Mouse (Mus musculus) embryonic facial prominence, embryonic 15.5 days (tissue): ENCODE measurements around the gene Bach2. TPM values are rescaled to one million over a fixed set of nuclear protein-coding genes. Genes with fewer than 3 reads are reported as not detected.
A peak's percentile ranks its signal among the peaks of the same experiment; 100 is the strongest.

Experiments
- ATAC-seq: fragments of 200-750 bp; cut with Nextera tagmentation; 2 replicates; pipeline ENCODE4 v1.8.0; 2017; ENCODE audit warnings: low read depth, moderate TSS enrichment; ENCODE audit not compliant: insufficient number of reproducible peaks, low FRiP score, low TSS enrichment
- H3K27ac ChIP-seq: fragments of 300-500 bp; sonication (generic); replicated peaks from 2 replicates; pipeline ENCODE4 v1.5.1; 2015; ENCODE audit warnings: mild to moderate bottlenecking, inconsistent platforms
- H3K27me3 ChIP-seq: fragments of 300-500 bp; sonication (generic); 2 replicates; pipeline ENCODE4 v1.6.1; 2015; ENCODE audit warnings: inconsistent platforms
- H3K36me3 ChIP-seq: fragments of 300-500 bp; sonication (generic); 2 replicates; pipeline ENCODE4 v1.6.1; 2015; ENCODE audit warnings: mild to moderate bottlenecking, inconsistent platforms
- H3K4me1 ChIP-seq: fragments of 300-500 bp; sonication (generic); 2 replicates; pipeline ENCODE4 v1.6.1; 2015; ENCODE audit warnings: inconsistent platforms
- H3K4me2 ChIP-seq: fragments of 300-500 bp; sonication (generic); replicated peaks from 2 replicates; pipeline ENCODE4 v1.6.1; 2015; ENCODE audit warnings: mild to moderate bottlenecking, inconsistent platforms
- H3K4me3 ChIP-seq: fragments of 300-500 bp; sonication (generic); replicated peaks from 2 replicates; pipeline ENCODE4 v1.5.1; 2015; ENCODE audit warnings: mild to moderate bottlenecking, inconsistent platforms
- H3K9ac ChIP-seq: fragments of 300-500 bp; sonication (generic); 2 replicates; pipeline ENCODE4 v1.6.1; 2015; ENCODE audit warnings: inconsistent platforms
- H3K9me3 ChIP-seq: fragments of 300-500 bp; sonication (generic); replicated peaks from 2 replicates; pipeline ENCODE4 v1.6.1; 2016; ENCODE audit warnings: inconsistent platforms
- WGBS: fragments of 180-500 bp; shearing (Covaris S2); methylation state at CpG from one replicate; pipeline ENCODE4 v1.1.7; 2015; 5-methylcytosine and 5-hydroxymethylcytosine counted together
- polyA plus RNA-seq: library from polyadenylated mRNA; unstranded; fragments of >200 nt; fragmentation: Nextera tagmentation; extraction: Ambion mirVana; gene quantifications from 2 replicates; pipeline ENCODE4 v1.2.1, GENCODE M21; 2015

Bach2 gene
- polyA plus RNA-seq, 1 experiment from 2014 or later: 7.2 TPM

- ATAC-seq: no peak
- Histone ChIP-seq H3K9ac (no peak overlapping the region), H3K4me1 (peaks cover 1% of the 10 kb centered on the region; the same call in 1 of the 2 replicates), H3K9me3 (no peaks in the 10 kb centered on the region), H3K4me2 (no peak overlapping the region), H3K27me3 (no peaks in the 10 kb centered on the region), H3K27ac (no peak overlapping the region), H3K4me3 (no peak overlapping the region), H3K36me3 (no peaks in the 10 kb centered on the region)
- 92% methylated on average over 2 of the region's 2 CpGs for WGBS
These were observed 13.4 kb upstream of the Bach2 start for GRCm38 (mm10) chr4:32225191-32225590.

GRCm38 (mm10) chr4:32227970-32228557, 10.5 kb upstream of the Bach2 start:
- H3K4me2 ChIP-seq: no peak overlapping the region
- no peak overlapping the region for H3K4me3 ChIP-seq
- no peak overlapping the region for H3K9ac ChIP-seq
- 64% methylated on average over 8 of the region's 8 CpGs for WGBS
- no peaks in the 10 kb centered on the region for H3K4me1 ChIP-seq
- no peak for ATAC-seq
- H3K36me3 ChIP-seq: no peaks in the 10 kb centered on the region
- H3K27ac ChIP-seq: no peak overlapping the region
- H3K9me3 ChIP-seq: no peaks in the 10 kb centered on the region
- no peaks in the 10 kb centered on the region; the same call in 1 of the 2 replicates for H3K27me3 ChIP-seq

- no peak overlapping the region for H3K27ac ChIP-seq
- H3K4me3 ChIP-seq: no peak overlapping the region
- 81% methylated on average over 10 of the region's 10 CpGs for WGBS
- H3K27me3 ChIP-seq: no peaks in the 10 kb centered on the region; the same call in 1 of the 2 replicates
- no peak overlapping the region for H3K4me2 ChIP-seq
- no peaks in the 10 kb centered on the region for H3K36me3 ChIP-seq
- H3K4me1 ChIP-seq: no peaks in the 10 kb centered on the region
- ATAC-seq: no peak
- no peak overlapping the region for H3K9ac ChIP-seq
- H3K9me3 ChIP-seq: no peaks in the 10 kb centered on the region
These were observed 9.3 kb upstream of the Bach2 start for GRCm38 (mm10) chr4:32229266-32229665.

GRCm38 (mm10) chr4:32231258-32232055, 7.1 kb upstream of the Bach2 start:
- Histone ChIP-seq H3K9me3 (no peaks in the 10 kb centered on the region), H3K36me3 (no peaks in the 10 kb centered on the region), H3K4me1 (0 out of 2 replicates have a peak, but pooled peaks cover 3% of the 10 kb centered on the region), H3K27ac (no peak overlapping the region), H3K27me3 (no peaks in the 10 kb centered on the region; the same call in 1 of the 2 replicates), H3K4me3 (no peak overlapping the region), H3K9ac (no peak overlapping the region), H3K4me2 (no peak overlapping the region)
- no peak for ATAC-seq
- WGBS: 76% methylated on average over 11 of the region's 11 CpGs

DNA sequence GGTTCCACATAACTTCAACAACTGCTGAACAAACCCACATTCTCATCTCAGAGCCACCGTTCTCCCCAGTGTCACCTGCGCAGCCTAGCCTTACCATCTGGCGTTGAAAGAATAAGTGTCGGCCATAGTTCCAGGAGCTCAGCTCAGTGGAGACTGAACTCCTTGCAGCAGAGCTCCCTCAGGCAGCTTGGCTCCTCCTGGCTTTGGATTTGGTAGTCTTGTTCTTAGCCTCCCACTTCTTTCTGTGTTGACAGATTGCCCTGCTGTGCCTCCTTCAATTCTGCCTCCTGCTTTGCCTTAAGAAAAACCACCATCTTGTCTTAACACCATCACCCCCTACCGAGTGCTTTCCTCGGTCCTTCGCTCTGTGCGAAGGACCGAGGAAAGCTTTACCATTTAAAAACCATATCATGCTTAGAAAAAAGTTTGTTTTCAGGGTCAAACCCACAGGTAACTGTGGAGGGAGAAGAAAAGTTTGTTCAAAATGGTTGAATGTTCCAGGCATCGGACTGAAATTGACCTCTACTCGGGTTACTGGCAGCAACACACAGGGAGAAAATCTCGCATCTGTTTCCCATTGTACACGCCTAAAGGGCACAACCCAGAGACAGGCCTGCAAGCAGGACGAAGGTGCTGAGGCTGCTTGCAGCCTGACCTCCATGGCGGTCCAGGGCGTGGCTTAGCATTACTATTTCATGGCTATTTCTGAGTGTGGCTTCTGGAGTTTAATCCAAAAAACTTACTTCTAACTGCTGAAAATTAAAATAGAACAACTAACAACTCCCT, 2.5 kb upstream of the Bach2 start:
- H3K36me3 ChIP-seq: no peaks in the 10 kb centered on the region
- no peak for ATAC-seq
- H3K27me3 ChIP-seq: no peaks in the 10 kb centered on the region; the same call in 1 of the 2 replicates
- H3K9me3 ChIP-seq: no peaks in the 10 kb centered on the region
- peaks cover 20% of the 10 kb centered on the region for H3K4me1 ChIP-seq
- no peak overlapping the region for H3K27ac ChIP-seq
- no peak overlapping the region for H3K4me2 ChIP-seq
- H3K9ac ChIP-seq: no peak overlapping the region
- WGBS: 42% methylated on average over 16 of the region's 16 CpGs
- no peak overlapping the region for H3K4me3 ChIP-seq

GRCm38 (mm10) chr4:32238921-32239748, 531 bp downstream of the Bach2 start:
- H3K4me1 ChIP-seq: peaks cover 24% of the 10 kb centered on the region
- H3K27me3 ChIP-seq: no peaks in the 10 kb centered on the region
- WGBS: under 1% methylated on average over 80 of the region's 100 CpGs
- H3K36me3 ChIP-seq: no peaks in the 10 kb centered on the region
- peak; percentile 77 for ATAC-seq
- no peaks in the 10 kb centered on the region for H3K9me3 ChIP-seq
- H3K27ac ChIP-seq: peak overlapping the region; percentile 92
- peak overlapping the region; percentile 77 for H3K9ac ChIP-seq
- H3K4me2 ChIP-seq: peak overlapping the region; percentile 94
- H3K4me3 ChIP-seq: peak overlapping the region; percentile 89

GRCm38 (mm10) chr4:32239749-32240131, 1.1 kb downstream of the Bach2 start:
- Histone ChIP-seq H3K4me1 (peaks cover 24% of the 10 kb centered on the region), H3K4me3 (peak overlapping the region; percentile 89), H3K9ac (peak overlapping the region; percentile 77), H3K9me3 (no peaks in the 10 kb centered on the region), H3K27me3 (no peaks in the 10 kb centered on the region), H3K27ac (peak overlapping the region; percentile 92), H3K4me2 (peak overlapping the region; percentile 94), H3K36me3 (no peaks in the 10 kb centered on the region)
- WGBS: 1% methylated on average over 26 of the region's 26 CpGs
- ATAC-seq: peak; percentile 62

DNA sequence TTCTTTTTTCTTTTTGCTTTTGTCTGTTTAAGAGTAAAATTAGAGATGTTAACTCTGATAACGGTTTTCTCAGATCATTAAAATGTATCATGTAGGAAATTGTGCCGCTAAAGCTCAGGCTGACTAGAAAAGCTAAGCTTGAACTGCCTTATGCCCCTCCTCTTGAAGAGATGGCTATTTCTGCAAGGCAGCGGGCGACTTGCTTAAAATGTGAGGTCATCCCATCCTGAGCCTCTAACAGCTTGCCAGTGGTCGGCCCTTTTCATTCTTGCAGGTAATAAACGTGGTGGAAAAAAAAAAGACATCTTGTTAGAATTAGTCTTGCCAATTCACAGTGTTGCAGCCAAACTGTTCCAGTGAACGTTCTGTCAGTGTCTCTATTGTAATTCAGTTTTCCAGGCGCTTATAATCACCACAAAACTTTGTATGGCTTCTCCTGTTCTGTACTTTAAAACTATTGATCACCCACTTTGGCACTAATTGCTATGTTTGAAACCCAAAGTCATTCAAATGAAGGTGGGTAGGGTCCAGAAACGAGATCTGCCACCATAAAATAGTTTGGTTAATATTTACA, 1.9 kb downstream of the Bach2 start:
- Histone ChIP-seq H3K9ac (no peak overlapping the region), H3K4me2 (peak overlapping the region; percentile 94), H3K4me3 (peak overlapping the region; percentile 89), H3K27me3 (no peaks in the 10 kb centered on the region), H3K9me3 (no peaks in the 10 kb centered on the region), H3K36me3 (no peaks in the 10 kb centered on the region), H3K27ac (no peak overlapping the region), H3K4me1 (peaks cover 24% of the 10 kb centered on the region)
- WGBS: 23% methylated on average over 9 of the region's 9 CpGs
- ATAC-seq: no peak

GRCm38 (mm10) chr4:32241351-32241980, 2.9 kb downstream of the Bach2 start:
- Histone ChIP-seq H3K27ac (no peak overlapping the region), H3K4me3 (no peak overlapping the region), H3K36me3 (no peaks in the 10 kb centered on the region), H3K4me2 (no peak overlapping the region), H3K4me1 (peaks cover 21% of the 10 kb centered on the region), H3K9ac (no peak overlapping the region), H3K9me3 (no peaks in the 10 kb centered on the region), H3K27me3 (no peaks in the 10 kb centered on the region)
- no peak for ATAC-seq
- 41% methylated on average over 6 of the region's 6 CpGs for WGBS

- WGBS: 42% methylated on average over 6 of the region's 6 CpGs
- Histone ChIP-seq H3K4me3 (no peak overlapping the region), H3K4me2 (no peak overlapping the region), H3K27me3 (no peaks in the 10 kb centered on the region), H3K36me3 (no peaks in the 10 kb centered on the region), H3K9me3 (no peaks in the 10 kb centered on the region), H3K4me1 (peaks cover 24% of the 10 kb centered on the region), H3K9ac (no peak overlapping the region), H3K27ac (no peak overlapping the region)
- no peak for ATAC-seq
These were observed 3.6 kb downstream of the Bach2 start for GRCm38 (mm10) chr4:32242122-32242615.
